Mouse (Mus musculus) forebrain, embryonic 11.5 days (tissue): ENCODE measurements around the gene Prok1. TPM values are rescaled to one million over a fixed set of nuclear protein-coding genes. Genes with fewer than 3 reads are reported as not detected.

Source experiments
- ATAC-seq: fragments of 200-750 bp; cut with Nextera tagmentation; replicated peaks from 2 replicates; pipeline ENCODE4 v1.8.0; 2017; ENCODE audit warnings: moderate TSS enrichment; ENCODE audit not compliant: low FRiP score
- DNase-seq: peaks from one replicate; pipeline ENCODE4 v3.0.0-alpha.2; 2017; ENCODE audit warnings: low spot score
- H3K27ac ChIP-seq: fragments of 300-500 bp; sonication (generic); 2 replicates; pipeline ENCODE4 v1.5.1; 2014; ENCODE audit warnings: low read depth, low read length
- H3K27me3 ChIP-seq: fragments of 300-500 bp; sonication (generic); 2 replicates; pipeline ENCODE4 v1.6.1; 2014; ENCODE audit warnings: mild to moderate bottlenecking, low read length, mixed read lengths; ENCODE audit not compliant: control insufficient read depth, insufficient read depth
- H3K36me3 ChIP-seq: fragments of 300-500 bp; sonication (generic); 2 replicates; pipeline ENCODE4 v1.6.1; 2014; ENCODE audit warnings: mild to moderate bottlenecking, low read length, moderate library complexity, mixed read lengths; ENCODE audit not compliant: control insufficient read depth, insufficient read depth
- H3K4me1 ChIP-seq: fragments of 300-500 bp; sonication (generic); replicated peaks from 2 replicates; pipeline ENCODE4 v1.6.1; 2014; ENCODE audit warnings: low read length, mixed read lengths; ENCODE audit not compliant: control insufficient read depth, insufficient read depth
- H3K4me2 ChIP-seq: fragments of 300-500 bp; sonication (generic); 2 replicates; pipeline ENCODE4 v1.6.1; 2014; ENCODE audit warnings: low read depth, mild to moderate bottlenecking, low read length, moderate library complexity, mixed read lengths; ENCODE audit not compliant: severe bottlenecking
- H3K4me3 ChIP-seq: fragments of 300-500 bp; sonication (generic); 2 replicates; pipeline ENCODE4 v1.5.1; 2014; ENCODE audit warnings: low read depth, low read length
- H3K9ac ChIP-seq: fragments of 300-500 bp; sonication (generic); 2 replicates; pipeline ENCODE4 v1.6.1; 2014; ENCODE audit warnings: low read length
- H3K9me3 ChIP-seq: fragments of 300-500 bp; sonication (generic); 2 replicates; pipeline ENCODE4 v1.6.1; 2016; ENCODE audit warnings: low read length, mixed read lengths; ENCODE audit not compliant: control insufficient read depth
- WGBS: fragments of 180-500 bp; shearing (Covaris S2); extraction: QIAGEN DNeasy Blood & Tissue Kit; methylation state at CpG from one replicate; pipeline ENCODE4 v1.1.7; 2014; 5-methylcytosine and 5-hydroxymethylcytosine counted together
- polyA plus RNA-seq: library from polyadenylated mRNA; unstranded; fragments of >200 nt; fragmentation: Nextera tagmentation; extraction: Ambion mirVana; gene quantifications from 2 replicates; pipeline ENCODE4 v1.2.1, GENCODE M21; 2014

The Prok1 gene
- polyA plus RNA-seq, 1 experiment from 2014 or later = not detected

- H3K4me2 ChIP-seq = no peak overlapping the region
Measured at GRCm38 (mm10) chr3:107249042-107249441, 9.5 kb upstream of the Prok1 start.

DNA sequence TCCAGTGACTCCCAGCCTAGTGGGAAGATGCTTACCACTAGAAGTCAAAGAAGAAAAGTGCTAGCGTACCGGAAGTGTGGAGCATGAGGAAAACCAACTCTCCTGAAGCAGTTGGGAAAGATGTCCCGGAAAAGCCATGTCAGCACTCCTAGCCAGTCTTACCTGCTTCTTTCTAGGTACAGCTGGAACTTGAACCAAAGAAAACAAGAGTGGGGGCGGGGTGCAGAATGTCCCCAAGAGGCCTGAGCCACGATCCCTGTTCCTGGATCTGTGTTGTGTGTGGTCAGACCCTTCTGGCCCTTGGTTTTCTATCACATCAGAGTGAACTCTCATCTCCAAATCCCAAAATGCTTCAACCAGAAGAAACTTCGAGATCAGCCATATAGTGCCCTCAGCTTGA, 7.4 kb upstream of the Prok1 start:
- no peak for ATAC-seq
- H3K27me3 ChIP-seq = no peaks in the 10 kb centered on the region
- no peaks in the 10 kb centered on the region; the same call in 1 of the 2 replicates for H3K4me1 ChIP-seq
- H3K4me3 ChIP-seq = no peak overlapping the region
- H3K27ac ChIP-seq = no peak overlapping the region
- H3K9ac ChIP-seq = no peak overlapping the region
- H3K4me2 ChIP-seq = no peak overlapping the region
- WGBS = 74% methylated on average over 6 of the region's 6 CpGs
- no peaks in the 10 kb centered on the region for H3K9me3 ChIP-seq
- DNase-seq = peak; percentile 45
- no peaks in the 10 kb centered on the region for H3K36me3 ChIP-seq

More at GRCm38 (mm10) chr3:107249042-107249441, 9.5 kb upstream of the Prok1 start:
- H3K9ac ChIP-seq = no peak overlapping the region
- 70% methylated on average over 3 of the region's 3 CpGs for WGBS
- no peaks in the 10 kb centered on the region for H3K27me3 ChIP-seq
- peak; percentile 35 for DNase-seq
- no peak overlapping the region for H3K4me3 ChIP-seq
- ATAC-seq = no peak
- H3K9me3 ChIP-seq = no peaks in the 10 kb centered on the region
- no peaks in the 10 kb centered on the region for H3K4me1 ChIP-seq
- no peak overlapping the region for H3K27ac ChIP-seq
- H3K36me3 ChIP-seq = no peaks in the 10 kb centered on the region

- no peaks in the 10 kb centered on the region for H3K9me3 ChIP-seq
- H3K27me3 ChIP-seq = no peaks in the 10 kb centered on the region
- WGBS = 25% methylated on average over 14 of the region's 14 CpGs
- H3K36me3 ChIP-seq = no peaks in the 10 kb centered on the region
- no peak overlapping the region for H3K9ac ChIP-seq
- 0 out of 2 replicates have a peak overlapping the region, but pooled peaks have one; percentile 21 for H3K4me2 ChIP-seq
- peaks cover 3% of the 10 kb centered on the region; the same call in 1 of the 2 replicates for H3K4me1 ChIP-seq
- no peak overlapping the region for H3K4me3 ChIP-seq
- DNase-seq = peak; percentile 56
- no peak overlapping the region for H3K27ac ChIP-seq
- peak; percentile 58 for ATAC-seq
Measured at GRCm38 (mm10) chr3:107241389-107242094, 2.0 kb upstream of the Prok1 start.

DNA sequence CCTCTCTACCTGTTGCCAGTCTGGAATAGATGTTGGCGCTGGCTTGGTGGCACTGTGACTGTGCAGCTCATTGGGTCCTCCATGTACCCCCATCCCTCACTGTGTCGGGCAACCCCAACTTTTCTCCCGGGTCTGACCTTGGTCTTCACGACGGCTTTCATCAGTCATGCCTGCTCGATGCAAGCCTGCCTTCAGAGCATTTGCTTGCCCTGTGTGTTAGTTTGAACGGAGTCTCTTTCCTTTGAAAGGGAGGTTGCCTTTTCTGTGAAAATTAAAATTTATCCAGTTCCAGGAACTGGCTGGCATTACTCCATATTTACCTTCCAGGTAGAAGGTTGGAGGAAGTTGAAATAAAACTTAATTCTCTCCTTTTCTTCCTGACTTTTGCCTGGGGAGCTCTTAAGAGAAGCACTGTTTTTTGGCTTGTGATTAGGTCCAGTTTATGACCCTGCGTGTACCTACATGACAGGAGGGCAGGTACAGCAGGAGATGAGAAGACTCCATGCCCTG, 981 bp downstream of the Prok1 start:
- no peak for DNase-seq
- no peaks in the 10 kb centered on the region for H3K27me3 ChIP-seq
- H3K4me3 ChIP-seq = no peak overlapping the region
- 90% methylated on average over 8 of the region's 8 CpGs for WGBS
- no peaks in the 10 kb centered on the region for H3K36me3 ChIP-seq
- peaks cover 3% of the 10 kb centered on the region; the same call in 1 of the 2 replicates for H3K4me1 ChIP-seq
- no peak overlapping the region for H3K27ac ChIP-seq
- H3K4me2 ChIP-seq = no peak overlapping the region
- no peaks in the 10 kb centered on the region for H3K9me3 ChIP-seq
- H3K9ac ChIP-seq = no peak overlapping the region
- ATAC-seq = no peak

GRCm38 (mm10) chr3:107238051-107238450, 1.5 kb downstream of the Prok1 start:
- DNase-seq (no peak), ATAC-seq (no peak)
- Histone ChIP-seq H3K4me2 (no peak overlapping the region), H3K27ac (no peak overlapping the region), H3K27me3 (no peaks in the 10 kb centered on the region), H3K4me1 (peaks cover 3% of the 10 kb centered on the region; the same call in 1 of the 2 replicates), H3K9me3 (no peaks in the 10 kb centered on the region), H3K4me3 (no peak overlapping the region), H3K9ac (no peak overlapping the region), H3K36me3 (no peaks in the 10 kb centered on the region)
- WGBS = 67% methylated on average over 2 of the region's 2 CpGs

DNA sequence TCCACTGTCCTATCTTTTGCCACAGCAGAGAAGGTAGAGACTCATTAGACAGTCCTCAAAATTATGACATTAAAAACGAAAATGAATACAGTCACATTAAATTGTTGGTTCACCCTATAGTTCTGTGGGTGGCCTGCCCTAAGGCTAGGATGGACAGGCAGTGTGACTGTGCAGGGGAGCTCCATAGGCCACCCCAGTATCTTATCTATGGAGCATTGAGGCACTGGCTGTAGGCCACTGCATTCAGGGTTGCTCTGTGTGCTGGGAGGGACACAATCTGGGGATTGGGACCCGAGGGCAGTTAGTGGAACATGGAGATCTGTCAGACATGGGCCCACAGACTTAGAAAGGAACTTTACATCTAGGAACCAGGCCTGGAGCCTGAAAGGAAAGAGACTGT, 5.6 kb downstream of the Prok1 start:
- Histone ChIP-seq H3K9ac (no peak overlapping the region), H3K36me3 (no peaks in the 10 kb centered on the region), H3K27me3 (no peaks in the 10 kb centered on the region), H3K4me2 (no peak overlapping the region), H3K4me1 (no peaks in the 10 kb centered on the region), H3K9me3 (no peaks in the 10 kb centered on the region), H3K4me3 (no peak overlapping the region), H3K27ac (no peak overlapping the region)
- WGBS = 30% methylated on average over 2 of the region's 2 CpGs
- peak; percentile 39; the same call in 1 of the 2 replicates for ATAC-seq
- DNase-seq = no peak

DNA sequence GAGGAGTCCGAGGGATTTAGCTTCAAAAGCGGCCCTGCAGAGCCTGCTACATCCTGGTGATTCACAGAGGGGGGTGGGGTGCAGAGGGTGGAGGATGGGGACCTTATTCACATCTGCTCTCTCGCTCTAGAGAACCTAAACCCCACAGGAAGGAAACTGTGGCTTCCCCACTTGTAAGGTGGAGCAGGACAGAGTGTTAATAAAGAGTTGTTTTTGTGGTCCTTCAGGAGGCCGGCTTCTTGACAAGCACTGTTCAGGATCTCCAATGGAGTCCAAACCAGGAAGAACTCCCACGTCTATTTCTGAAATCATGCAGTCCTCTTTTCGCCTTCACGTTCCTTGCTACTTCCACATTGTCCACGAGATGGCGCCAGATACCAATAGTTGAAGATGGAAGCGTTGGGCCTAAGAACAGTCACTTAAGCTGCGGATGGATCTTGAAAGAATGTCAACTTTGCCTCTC, 6.1 kb downstream of the Prok1 start:
- H3K36me3 ChIP-seq = no peaks in the 10 kb centered on the region
- H3K4me2 ChIP-seq = 0 out of 2 replicates have a peak overlapping the region, but pooled peaks have one; percentile 21
- no peaks in the 10 kb centered on the region for H3K27me3 ChIP-seq
- ATAC-seq (peak; percentile 71), DNase-seq (peak; percentile 89)
- H3K4me3 ChIP-seq = no peak overlapping the region
- H3K27ac ChIP-seq = no peak overlapping the region
- peak overlapping the region; percentile 10; the same call in 1 of the 2 replicates for H3K9ac ChIP-seq
- no peaks in the 10 kb centered on the region for H3K4me1 ChIP-seq
- H3K9me3 ChIP-seq = no peaks in the 10 kb centered on the region
- WGBS = 8% methylated on average over 11 of the region's 11 CpGs

DNA sequence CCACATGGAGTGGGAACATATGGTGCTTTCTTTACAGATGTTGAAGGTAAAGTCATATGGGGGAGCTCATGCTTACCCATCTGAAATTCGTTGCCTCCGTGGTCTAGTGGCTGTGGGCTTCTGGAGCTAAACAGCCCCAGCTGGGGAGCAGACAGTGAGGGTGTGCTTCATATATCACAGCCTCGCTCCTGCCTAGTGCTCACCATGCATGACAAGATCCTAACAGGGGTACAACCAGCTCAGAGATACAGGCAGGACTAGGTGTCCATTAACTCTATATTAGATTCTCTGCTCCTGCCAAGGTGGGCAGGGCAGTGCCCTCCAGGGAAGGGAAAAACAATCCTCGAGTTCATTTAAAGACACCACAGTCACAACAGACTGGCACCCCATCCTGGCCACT, 8.3 kb downstream of the Prok1 start:
- no peaks in the 10 kb centered on the region for H3K9me3 ChIP-seq
- no peak for ATAC-seq
- no peak overlapping the region for H3K4me3 ChIP-seq
- DNase-seq = no peak
- H3K4me1 ChIP-seq = no peaks in the 10 kb centered on the region
- WGBS = 64% methylated on average over 4 of the region's 4 CpGs
- H3K27ac ChIP-seq = no peak overlapping the region
- no peaks in the 10 kb centered on the region for H3K36me3 ChIP-seq
- H3K4me2 ChIP-seq = no peak overlapping the region
- H3K27me3 ChIP-seq = no peaks in the 10 kb centered on the region
- H3K9ac ChIP-seq = no peak overlapping the region
